Mouse (Mus musculus) telencephalon, adult 2 months (tissue): ENCODE measurements around the gene Fam50a.

Source experiments
- DNase-seq: peaks from one replicate; pipeline ENCODE4 v3.0.0-alpha.2; 2011; ENCODE audit warnings: low read depth, low spot score

Gene Fam50a

GRCm38 (mm10) chrX:74312540-74313464, at the start of gene Fam50a:
Gene Fam50a, plus strand, starts transcription at chrX:74313033.
- DNase-seq, result peak; percentile 80

DNA sequence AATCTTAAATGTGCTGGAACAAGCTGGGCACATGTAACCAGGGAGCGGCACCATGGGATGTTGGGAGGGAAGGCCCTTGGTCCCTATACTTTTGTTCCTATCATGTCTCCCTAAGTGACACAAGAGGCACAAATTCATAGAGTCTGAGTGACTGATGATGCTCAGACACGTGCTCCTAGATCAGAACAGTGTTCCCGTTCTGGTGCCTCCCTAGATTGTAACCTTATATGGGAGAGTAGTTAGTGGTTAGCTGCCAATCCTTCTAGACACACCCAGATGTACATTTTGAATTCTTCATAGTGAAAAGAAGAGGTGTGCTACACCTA, 43.1 kb upstream of the Fam50a start:
- DNase-seq, result no peak

DNA sequence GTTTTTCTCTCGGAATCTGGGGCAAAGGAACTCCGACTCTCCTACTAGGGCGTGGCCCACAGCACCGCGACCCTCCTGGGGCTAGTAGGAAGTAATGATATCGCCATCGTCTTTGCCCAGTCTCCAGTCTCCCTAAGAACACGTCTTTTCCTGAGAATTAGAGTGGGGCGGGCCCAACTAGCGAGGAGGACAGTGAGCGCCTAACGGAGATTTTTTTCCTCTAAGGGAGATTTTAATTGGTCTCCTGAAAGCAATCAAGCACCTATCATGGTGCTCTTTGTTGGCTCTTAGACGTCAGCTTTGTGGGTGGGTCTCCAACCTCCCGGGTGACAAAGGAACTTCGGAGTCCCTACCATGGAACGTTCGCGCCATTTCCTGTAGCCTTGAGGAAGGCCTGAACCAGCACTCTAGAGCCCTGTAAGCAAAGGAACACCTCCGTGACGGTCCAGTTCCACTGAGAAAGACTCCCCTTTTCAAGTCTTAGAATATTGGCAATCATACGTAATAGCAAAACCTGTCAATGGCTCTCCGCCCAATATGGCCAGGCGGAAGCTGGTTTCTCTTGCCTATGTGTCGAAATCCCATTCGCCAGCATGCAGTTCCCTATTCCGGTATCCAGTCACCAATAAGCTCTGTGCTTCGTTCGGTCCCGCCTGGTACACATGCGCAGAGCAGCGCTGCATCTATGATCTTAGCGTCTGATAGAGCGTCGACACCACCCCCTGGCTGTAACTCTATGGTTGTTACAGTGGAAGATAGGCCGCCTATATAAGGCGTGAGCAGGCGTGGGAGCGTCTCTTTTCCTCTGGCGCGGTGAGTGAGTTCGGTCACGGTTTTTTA, 42.6 kb upstream of the Fam50a start, which contains the start of gene Rpl10:
Gene Rpl10 (plus strand): TSS at position 751 of the 840 bp plus-strand sequence.
- DNase-seq, result peak; percentile 98

GRCm38 (mm10) chrX:74270902-74271551, 41.8 kb upstream of the Fam50a start:
- DNase-seq, result no peak

DNA sequence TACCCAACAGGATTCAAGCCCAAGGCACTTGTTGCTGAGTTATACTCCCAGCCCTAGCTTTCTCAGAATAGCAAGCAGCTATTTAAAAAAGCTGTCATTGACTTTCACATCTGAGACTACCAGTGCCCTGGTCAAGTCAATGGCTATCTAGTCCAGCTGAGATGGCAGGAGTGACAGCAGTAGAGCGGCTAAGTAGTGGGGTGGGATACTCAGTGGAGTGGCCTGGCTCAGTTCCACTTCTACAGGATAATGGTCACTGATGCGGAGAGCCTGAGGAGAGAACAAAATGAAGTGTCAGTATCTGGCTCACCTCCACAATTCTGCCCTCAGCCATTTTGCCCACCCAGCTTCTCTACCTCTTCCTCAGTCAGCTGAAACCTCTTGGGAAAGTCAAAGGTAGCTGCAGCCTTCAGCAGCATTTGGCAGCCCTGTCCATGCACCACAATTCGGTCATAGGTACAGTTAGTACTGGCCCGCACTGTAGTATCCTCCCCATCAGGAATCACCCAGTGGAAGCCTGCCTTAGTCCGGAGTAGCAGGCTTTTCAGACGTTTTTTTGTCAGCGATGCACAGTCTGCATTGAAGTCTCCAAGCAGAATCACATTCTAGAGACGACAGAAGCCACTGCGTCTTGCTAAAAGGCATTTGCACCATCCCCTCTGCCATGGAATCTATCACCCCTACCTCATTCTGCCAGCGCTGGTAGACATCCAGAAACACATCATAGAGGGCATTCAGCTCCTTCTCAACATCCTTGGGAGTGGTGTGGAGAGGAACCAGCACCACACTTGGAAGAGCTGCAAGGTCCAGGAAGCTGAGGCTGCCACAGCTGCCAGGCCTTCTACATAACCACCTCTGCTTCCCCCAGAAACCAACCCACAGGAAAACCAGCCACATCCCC, 39.2 kb upstream of the Fam50a start:
- DNase-seq, result no peak

DNA sequence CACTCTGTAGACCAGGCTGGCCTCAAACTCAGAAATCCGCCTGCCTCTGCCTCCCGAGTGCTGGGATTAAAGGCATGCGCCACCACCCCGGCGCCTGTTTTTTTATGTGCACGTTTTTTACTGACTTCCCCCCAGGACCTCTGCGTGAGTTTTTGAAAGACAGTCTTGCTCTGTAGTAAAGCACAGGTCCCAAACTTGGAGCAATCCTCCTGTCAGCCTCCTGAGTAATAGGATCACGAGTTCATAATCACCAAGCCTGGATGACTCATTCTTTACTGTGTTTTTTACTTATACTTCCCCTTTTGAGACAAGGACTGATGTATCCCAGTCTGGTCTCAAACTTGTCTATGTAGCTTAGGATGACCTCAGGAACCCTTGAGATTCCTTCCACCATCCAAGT, 34.9 kb upstream of the Fam50a start:
- DNase-seq, result no peak

- no peak for DNase-seq
Observed at GRCm38 (mm10) chrX:74281041-74281731, 31.6 kb upstream of the Fam50a start.

DNA sequence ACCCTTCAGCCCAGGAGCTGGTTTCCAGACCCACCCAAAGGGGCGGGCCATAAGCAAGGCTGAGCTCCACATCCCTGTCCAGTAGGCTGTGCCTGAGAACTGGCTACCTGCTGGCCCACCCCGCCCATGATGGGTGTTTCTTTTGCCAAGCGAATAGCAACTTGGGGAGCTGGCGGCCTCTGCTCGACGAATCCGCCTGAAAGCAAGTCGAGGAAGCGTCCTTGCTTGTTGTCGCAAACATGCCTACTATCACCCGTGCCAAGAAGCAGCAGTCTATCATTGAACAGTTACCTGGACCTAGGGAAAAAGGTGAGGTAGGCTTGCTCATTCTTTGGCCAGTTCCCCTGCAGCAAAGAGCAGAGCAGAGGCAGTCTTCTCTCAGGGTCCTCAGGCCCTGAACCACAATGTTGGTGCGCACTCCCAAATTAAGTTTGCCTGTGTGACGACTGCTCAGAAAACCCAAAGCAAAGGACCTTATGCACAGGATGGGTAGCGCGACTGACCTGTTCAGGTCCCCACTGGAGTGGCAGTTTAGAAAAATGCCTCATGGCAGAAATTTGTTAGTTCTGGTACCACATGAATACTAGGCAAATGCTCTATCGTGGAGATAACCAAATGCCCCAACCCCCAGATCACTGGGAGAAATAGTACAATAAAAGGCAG, 31.0 kb upstream of the Fam50a start, which contains the start of the genes Taz and Dnase1l1:
Gene Taz (plus strand): TSS at position 181 of the 663 bp plus-strand sequence.
Gene Dnase1l1 (minus strand): TSS at position 606 of the 663 bp plus-strand sequence.
- no peak for DNase-seq

DNA sequence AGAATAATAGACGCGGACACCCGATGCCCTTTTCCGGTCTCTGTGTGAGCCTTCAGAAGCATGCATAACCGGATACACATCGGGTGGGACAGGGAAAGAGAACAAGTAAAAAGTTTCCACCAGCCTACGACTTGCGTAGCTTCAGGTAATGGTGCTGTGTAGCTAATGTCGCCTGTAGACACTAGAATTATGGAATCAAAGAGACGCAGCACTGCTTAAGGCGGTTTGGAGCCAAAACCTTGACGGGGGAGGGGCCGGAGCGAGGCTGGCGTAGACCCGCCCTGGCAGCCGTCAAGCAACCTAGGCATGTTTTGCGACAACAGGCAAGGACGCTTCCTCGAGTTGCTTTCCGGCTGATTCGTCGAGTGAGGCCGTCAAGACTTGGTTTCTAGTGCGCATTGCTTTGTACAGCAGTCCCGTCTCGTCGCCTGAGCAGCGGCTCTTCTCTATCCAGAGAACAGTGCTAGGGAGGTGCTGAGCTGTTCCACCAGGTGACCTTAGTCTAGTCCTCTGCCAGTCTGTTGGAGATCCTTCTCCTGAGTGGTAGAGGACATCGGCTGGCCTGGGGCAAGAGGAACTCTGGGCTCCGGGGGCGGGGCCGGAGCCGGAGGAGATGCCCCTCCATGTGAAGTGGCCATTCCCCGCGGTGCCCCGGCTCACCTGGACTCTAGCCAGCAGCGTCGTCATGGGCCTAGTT, 30.3 kb upstream of the Fam50a start:
- DNase-seq, result peak; percentile 85

DNA sequence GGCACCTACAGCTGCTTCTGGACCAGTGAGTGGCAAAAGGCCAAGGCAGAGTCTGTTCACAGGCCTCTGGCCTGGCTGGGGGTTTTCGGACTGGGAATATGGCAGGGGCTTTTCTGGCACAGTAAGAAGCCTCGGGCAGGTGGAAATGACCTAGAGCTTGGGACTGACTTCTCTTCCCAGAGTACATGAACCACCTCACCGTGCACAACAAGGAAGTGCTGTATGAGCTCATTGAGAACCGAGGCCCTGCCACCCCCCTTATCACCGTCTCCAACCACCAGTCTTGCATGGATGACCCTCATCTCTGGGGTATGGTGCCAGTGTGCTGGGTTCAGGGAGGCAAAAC, 29.8 kb upstream of the Fam50a start:
- DNase-seq, result no peak

DNA sequence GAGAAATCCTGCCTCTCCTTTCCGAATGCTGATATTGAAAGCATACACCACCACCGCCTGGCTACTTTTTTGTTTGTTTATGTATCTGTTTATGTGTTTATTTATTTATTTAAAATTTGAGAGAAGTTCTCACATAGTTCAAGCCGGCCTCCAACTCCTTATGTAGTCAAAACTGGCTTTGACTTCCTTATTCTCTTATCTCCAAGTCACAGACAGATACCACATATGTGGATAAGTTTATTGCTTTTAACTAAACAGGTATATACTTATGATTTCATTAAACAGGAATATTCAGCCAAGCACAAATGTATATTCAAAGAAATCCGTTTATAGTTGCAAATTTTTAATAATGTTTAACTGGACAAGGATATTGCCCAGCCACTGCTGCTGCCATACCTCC, 19.4 kb upstream of the Fam50a start:
- no peak for DNase-seq

DNA sequence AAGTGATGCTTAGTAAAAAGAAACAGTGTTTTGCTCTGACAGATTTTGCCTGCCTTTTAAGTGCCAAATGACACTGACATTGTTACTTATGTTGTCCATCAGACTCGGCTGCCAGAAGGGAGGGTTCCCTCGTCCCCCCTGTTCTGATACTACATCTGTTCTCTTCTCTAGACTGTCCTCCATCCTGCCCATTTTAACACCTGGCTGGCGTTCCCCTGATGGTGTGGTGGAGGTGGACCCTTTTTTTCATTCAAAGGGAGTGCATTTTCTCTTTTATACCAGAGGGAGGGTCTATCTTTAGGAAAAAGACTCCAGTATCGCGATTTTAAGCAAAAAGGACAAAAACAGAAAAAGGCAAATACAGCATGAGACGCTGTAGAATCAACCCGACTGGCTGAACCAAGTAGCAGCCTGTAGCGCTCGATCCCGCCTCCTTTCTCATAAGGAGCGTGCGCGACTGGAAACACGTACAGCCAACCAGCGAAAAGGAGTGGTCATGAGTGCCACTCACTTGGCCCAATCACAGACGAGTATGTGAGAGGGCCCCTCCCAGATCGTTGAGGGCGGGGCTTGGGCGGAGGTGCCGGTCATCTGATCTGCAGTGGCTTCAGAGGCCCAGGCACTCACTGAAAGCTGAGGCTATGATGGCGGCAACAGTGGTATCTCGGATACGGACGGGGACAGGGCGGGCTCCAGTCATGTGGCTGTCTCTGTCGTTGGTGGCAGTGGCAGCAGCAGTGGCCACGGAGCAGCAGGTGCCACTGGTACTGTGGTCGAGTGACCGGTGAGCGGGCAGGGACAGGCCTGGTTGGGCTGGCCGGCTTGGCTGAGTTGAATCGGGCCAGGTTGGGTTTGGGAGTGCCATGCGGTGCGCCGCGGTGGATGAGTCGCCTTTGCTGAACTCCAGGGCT, 16.0 kb upstream of the Fam50a start, which contains the start of gene Atp6ap1:
Gene Atp6ap1 (plus strand): TSS at position 560 of the 911 bp plus-strand sequence.
- DNase-seq, result peak; percentile 95

DNA sequence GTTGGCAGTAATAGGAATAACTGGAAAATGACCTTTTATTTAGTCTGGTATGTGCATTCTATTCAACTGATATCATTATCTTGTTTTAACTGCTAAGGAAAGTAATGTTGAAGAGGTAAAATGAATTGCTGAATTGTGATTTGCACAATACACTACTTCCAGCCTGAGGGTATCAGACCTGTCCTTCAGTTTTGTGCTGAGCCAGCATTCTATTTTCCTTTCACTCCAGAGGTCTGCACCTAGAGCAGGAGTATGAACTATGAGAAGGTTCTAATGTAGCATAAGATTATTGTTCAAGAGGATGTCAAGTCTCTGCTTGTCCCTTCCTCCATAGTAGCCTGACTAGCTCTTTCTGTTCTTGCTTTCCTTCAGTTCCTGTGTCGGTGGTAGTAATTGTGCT, 14.5 kb upstream of the Fam50a start:
- DNase-seq, result no peak

GRCm38 (mm10) chrX:74299721-74300120, 13.1 kb upstream of the Fam50a start:
- no peak for DNase-seq

GRCm38 (mm10) chrX:74304867-74305700, 7.7 kb upstream of the Fam50a start, which contains the start of gene Gdi1:
Gene Gdi1, plus strand, starts transcription at chrX:74304998.
- DNase-seq, result peak; percentile 55

DNA sequence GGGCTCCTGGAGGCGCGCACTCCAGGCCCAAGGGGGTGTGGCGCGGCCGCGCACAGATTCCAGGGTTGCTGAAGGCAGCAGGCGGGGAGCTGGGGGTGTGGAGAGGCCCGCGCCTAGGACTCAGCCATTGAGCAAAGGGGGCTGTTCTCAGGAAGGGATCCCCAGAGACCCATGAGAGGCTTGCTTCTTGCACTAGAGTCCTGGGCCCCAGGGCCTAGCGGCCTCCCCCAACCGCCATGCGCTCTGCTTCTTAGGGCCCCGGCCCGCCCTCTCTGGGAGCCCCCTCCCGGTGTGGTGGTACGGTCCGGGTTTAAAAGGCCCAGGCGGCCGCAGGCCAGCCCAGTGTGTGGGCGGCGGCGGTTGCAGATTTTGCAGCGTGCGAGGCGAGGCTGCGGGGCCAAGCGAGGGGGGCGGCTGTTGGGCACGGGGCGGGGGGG, 15.9 kb downstream of the Fam50a start, which contains the start of gene Plxna3:
Gene Plxna3 (plus strand): TSS at position 342 of the 437 bp plus-strand sequence.
- peak; percentile 18 for DNase-seq

DNA sequence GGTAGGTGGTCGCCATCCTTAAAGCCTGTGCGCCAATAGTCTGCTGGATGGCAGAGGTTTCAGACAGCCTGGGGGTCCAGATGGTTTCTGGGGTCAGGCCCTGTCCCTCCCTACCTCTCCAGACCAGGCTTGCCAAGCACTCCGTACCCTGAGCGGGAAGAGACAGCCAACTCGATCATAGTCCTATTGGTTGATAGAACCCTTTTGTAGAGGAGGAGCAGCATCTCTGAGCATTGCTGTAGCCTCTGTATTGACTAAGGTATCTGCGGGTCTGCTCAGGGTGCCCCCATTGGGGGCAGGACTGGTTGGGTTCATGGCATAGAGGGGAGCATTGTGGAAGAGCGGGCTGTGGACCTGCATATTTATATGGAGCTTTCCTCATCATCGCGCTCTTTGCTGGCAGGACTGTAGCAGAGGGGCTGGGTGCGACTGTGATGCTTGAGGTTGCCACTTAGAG, 16.4 kb downstream of the Fam50a start:
- no peak for DNase-seq
